Mouse (Mus musculus) embryo, embryonic 10 days (tissue): ENCODE results near the gene Stk39.
A peak's percentile ranks its signal among the peaks of the same experiment; 100 is the strongest.

Experiments used
- DNase-seq: peaks from one replicate; pipeline ENCODE4 v3.0.0-alpha.2; 2015; ENCODE audit warnings: low spot score

The Stk39 gene

DNA sequence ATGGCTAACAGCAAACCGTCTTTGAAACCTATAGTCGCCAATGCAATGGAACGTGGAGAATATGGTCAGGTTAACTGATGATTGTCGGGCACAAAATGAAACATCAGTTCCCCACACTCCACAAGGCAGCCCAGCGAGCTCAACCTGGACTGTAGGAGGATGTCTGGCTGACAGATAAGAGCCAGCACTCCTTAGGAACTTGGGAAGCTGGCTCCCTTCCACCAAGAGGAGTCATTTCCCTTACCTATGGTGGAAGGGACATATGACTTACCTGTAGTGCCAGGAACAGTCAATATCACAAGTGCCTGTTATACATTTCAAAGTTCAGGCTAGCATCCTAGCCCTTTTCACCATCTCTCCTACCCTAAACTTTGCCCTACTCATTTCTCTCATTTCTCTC is 14.0 kb downstream of the Stk39 start:
- DNase-seq: no peak

- DNase-seq: no peak
Measured at GRCm38 (mm10) chr2:68457455-68458032, 14.5 kb downstream of the Stk39 start.

- DNase-seq: no peak
Measured at GRCm38 (mm10) chr2:68456899-68457298, 15.2 kb downstream of the Stk39 start.

DNA sequence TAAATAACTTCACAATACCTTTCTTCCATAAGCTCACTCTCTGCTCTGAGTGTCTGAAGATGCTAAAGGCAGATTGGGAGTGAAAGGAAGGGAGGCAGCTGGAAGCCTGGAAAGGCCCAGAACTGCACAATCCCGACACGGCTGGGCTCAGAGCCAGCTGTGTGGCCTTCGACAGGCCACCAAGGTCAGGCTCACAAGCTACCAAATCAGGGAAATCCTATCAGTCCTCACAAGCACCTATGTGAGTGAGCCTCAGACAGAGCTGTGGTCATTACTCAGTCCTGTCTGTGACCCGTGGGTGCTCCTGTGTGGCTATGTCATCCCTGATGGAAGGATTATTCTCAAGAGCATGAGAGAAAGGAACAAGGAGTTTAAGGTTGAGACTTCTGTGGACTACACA is 19.7 kb downstream of the Stk39 start:
- no peak for DNase-seq

DNA sequence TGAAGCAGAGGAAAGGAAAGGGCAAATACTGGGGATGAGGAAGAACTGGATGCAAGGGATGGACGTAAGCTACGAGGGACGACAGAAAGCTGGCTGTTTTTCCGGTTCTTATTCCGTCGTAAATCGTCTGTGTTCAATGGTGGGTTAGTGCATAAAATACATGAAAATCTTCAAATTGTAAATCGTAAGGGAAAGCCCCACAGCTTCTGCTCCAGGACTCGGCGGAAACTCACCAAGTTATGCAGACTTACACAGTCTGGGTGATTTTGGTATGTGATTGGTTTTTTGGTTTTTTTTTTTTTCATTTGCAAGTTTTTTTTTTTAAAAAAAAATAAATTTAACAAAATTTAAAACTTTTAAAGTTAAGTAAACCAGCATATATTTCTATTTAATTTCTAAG is 24.0 kb downstream of the Stk39 start:
- DNase-seq: no peak

- no peak for DNase-seq
Measured at GRCm38 (mm10) chr2:68443141-68443540, 28.9 kb downstream of the Stk39 start.

- DNase-seq: peak; percentile 36
Measured at GRCm38 (mm10) chr2:68442113-68442717, 29.9 kb downstream of the Stk39 start.

DNA sequence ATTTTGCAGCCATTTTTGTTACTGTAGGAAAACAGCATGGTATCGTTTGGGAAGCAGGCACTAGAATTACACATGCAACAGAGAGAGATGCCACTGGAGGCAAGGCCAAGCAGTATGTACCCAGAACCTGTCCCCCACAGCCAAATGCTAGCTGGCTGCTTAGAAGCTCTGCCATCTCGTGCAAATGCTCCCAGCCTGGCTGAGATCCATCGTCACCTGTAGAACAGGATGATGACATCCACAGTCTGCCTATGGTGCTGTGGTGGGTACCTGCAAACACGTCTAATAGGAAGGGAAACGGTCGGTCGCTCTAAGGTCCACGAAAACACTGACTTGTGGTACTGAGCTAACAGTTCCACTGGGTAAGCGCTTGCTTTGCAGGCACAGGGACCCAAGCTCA is 32.5 kb downstream of the Stk39 start:
- no peak for DNase-seq

GRCm38 (mm10) chr2:68437920-68438319 is 34.1 kb downstream of the Stk39 start:
- no peak for DNase-seq

GRCm38 (mm10) chr2:68437216-68437615 is 34.9 kb downstream of the Stk39 start:
- DNase-seq: no peak

- DNase-seq: no peak
Measured at GRCm38 (mm10) chr2:68436305-68436704, 35.8 kb downstream of the Stk39 start.

DNA sequence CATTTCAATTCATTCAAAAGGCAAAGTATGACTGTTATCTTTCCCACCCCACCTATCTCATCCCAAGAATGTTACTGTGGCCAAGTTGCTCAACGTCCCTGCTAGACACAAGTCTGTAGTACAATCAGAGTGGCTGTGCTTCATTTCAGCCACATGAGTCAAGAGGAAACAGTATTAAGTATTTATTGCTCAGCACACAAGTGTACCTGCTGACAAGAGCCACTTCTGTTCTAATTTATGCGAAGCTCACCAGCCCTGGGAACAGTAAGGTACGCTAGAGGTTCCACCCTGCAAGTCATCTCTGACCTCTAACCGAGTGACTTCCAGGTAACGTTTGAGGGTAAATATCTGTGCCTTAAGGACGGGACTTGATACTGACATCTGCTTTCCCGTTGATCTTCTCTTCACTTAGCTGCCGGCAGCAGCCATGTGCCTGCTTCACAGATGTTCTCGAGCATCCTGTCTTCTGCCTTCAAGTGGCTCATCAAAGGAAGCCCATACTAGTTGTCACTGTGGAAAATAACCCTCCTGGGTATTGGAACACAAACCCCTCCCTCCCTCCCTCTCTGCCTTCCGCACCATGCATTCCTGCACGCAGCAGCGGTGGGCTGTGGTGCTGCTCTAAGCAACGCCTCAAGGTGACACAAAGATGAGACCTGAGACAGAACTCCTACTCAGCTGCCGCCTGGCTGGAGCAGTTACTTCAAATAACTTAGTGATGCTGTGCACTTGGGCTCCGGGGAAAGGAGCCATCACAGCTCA is 36.4 kb downstream of the Stk39 start:
- peak; percentile 46 for DNase-seq

GRCm38 (mm10) chr2:68434997-68435396 is 37.1 kb downstream of the Stk39 start:
- no peak for DNase-seq

GRCm38 (mm10) chr2:68434576-68434975 is 37.5 kb downstream of the Stk39 start:
- no peak for DNase-seq

GRCm38 (mm10) chr2:68433736-68434312 is 38.2 kb downstream of the Stk39 start:
- DNase-seq: no peak

- DNase-seq: no peak
Measured at GRCm38 (mm10) chr2:68432834-68433233, 39.2 kb downstream of the Stk39 start.

- no peak for DNase-seq
Measured at GRCm38 (mm10) chr2:68431024-68431962, 40.8 kb downstream of the Stk39 start.

DNA sequence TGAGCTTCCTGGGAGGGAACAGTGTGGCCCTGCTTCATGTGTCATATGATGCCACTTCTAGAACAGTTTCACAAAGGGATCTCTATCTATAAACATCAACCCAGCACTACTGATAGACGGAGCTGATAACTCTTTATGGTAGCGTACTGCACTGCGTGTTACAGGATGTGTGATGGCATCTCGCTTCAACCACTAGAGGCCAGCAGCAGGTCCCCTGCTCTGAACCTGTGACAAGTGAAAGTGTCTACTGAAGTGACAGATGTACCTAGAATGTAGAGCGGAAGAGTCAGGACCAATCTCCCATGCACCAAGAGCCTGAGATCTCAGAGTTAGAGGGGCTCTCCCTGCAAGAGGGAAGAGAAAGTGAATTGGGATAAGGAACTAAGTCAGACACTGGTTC is 41.6 kb downstream of the Stk39 start:
- no peak for DNase-seq

DNA sequence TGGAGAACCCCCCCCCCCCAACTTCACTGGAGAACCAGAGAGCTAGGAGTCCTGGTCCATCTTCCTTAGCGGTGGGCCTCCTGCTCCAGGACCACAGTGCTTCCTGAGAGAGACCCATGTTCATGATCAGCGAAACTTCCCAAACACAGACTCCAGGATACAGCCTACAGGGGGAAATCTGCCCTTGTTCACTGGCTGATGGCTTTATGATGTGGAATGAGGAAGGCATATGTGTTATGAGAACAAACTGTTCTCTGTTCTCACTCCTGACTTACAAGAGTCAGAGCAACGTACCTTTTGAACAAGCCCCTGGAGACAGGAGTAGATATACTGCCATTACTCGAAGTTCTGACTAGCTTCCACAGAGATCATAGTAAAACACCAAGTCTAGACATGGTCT is 42.6 kb downstream of the Stk39 start:
- no peak for DNase-seq

DNA sequence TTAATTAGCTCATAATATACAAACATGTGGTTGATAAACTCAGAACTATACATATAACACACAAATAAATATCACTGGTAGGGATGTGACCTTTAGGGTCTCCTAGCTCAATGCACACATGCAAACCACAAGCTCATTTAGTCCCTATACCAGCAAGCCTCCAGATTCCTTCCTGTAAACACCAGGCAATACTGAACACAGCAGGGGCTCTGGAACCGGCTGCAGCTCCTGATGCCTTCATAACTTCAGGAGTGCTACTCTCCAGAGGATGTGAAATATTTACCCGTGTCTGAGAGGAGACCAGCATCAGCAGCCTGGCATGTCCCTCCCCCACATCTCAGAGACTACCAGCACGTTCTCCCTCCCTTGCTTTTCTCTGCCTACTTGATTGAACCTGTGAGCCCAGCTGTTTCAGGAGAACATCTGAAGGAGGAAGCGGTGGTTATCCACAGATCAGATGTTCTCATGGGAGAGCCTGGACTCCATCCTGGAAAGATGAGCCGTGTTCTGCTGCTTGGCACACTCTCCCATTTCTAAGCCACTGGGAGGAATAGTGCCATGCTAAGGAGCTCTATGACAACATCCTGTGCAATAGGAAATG is 45.0 kb downstream of the Stk39 start:
- DNase-seq: no peak

GRCm38 (mm10) chr2:68426074-68426473 is 46.0 kb downstream of the Stk39 start:
- DNase-seq: no peak

GRCm38 (mm10) chr2:68421002-68421401 is 51.1 kb downstream of the Stk39 start:
- no peak for DNase-seq
